Mouse (Mus musculus): Measurements from ENCODE around the gene Fam83e.

The Fam83e gene

DNA sequence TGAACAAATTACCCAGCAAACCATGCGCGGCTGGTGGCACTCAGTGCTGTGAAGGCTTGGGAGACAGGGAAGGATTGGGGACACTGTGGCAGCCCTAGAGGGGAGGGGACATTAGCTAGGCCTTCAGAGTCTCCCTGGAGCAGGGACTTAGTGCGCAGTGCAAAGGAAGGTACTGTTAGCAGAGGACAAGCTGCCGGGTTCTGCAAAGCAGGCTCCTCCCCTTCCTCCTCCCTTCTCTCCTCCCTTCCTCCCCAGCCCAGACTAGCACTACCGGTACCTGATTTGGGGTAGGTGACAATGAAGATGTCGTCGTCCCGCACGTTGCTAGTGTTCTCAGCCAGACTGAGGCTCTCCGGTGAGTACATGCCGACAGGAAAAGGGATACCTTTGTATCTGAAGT lies 20.8 kb downstream of the Fam83e start:
- no peak for DNase-seq (ENCODE audit: low spot score)

- no peak for DNase-seq (ENCODE audit: low spot score)
These were observed 21.3 kb downstream of the Fam83e start for GRCm38 (mm10) chr7:45742338-45742737.

DNA sequence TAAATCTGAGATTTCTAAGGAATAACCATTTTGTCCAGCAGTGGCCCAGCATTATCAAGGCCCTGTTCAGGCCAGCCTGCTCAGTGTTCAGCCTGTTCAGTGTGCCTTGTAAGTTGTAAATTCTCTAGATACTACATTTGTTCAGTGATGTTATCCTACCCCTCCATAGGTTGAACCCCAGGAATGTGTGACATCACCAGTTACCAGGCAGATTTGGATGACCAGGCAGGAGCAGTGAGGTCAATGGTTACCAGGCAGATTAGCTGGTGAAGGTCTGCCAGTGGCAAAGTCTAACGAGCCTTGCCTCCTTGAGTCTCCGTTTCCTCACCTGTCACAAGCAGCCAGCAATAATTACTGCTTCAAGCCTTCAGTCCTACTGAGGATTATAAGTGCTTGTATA lies 23.4 kb downstream of the Fam83e start:
- peak; percentile 81 for DNase-seq (ENCODE audit: low spot score)

GRCm38 (mm10) chr7:45746518-45746917 lies 25.5 kb downstream of the Fam83e start:
- no peak for DNase-seq (ENCODE audit: low spot score)

GRCm38 (mm10) chr7:45747450-45747849 lies 26.4 kb downstream of the Fam83e start:
- DNase-seq (ENCODE audit: low spot score), result no peak

DNA sequence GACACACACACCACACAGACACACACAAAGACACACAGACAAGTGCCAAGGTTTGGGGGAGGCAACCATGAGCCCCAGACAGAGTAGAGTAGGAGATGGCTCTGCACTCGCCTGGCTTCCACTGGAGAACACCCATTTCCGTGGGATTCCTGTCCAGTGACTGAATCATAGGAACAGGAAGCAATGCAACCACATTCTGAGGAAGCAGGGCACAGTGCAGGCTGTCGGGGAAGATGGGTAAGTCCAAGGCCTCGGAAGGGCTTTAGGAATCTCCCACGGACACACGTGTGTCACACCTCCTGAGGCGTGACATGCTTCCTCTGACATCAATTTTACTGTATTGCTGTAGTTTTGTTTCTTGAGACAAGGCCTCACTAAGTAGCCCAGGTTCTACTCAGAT lies 27.1 kb downstream of the Fam83e start:
- DNase-seq (ENCODE audit: low spot score), result no peak

GRCm38 (mm10) chr7:45749401-45749800 lies 28.4 kb downstream of the Fam83e start:
- no peak for DNase-seq (ENCODE audit: low spot score)

DNA sequence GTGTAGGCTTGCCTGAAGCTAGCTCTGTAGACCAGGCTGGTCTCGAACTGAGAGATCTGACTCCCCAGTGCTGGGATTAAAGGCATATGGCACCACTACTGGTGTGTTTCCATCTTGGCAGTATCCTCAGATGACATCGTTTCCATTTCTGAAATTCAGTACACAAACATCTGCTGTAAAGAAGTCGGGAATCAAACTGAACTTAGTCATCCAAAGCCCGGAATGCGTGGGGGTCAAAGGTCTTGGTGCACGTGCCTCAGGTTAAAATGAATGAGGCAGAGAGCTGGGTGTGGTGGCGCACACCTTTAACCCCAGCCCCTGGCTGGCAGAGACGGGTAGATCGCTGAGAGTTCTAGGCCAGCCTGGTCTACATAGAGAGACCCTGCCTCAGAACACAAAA lies 29.1 kb downstream of the Fam83e start:
- DNase-seq (ENCODE audit: low spot score), result no peak

- peak; percentile 52 for DNase-seq (ENCODE audit: low spot score)
These were observed 34.7 kb downstream of the Fam83e start for GRCm38 (mm10) chr7:45755703-45756102.

DNA sequence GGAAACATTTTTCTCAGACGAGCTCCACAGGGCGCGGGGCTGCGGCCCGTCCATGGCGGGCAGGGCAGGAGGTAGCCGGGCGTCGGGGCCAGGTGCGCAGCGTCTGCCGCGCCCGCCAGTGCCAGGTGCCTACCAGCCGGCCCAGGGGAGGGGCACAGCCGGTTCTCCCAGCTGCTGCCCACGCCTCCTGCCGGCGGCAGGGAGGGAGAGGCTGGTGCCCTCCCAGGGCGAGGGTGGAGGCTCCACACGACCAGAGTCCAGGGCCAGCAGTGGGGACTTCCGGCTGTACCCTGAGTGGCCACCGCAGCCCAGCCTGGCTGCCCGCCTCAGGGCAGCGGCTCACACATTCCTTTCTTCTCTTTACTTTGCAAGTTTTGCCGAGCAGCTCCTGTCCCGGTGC lies 38.4 kb downstream of the Fam83e start:
- no peak for DNase-seq (ENCODE audit: low spot score)

- DNase-seq (ENCODE audit: low spot score), result no peak
These were observed 39.1 kb downstream of the Fam83e start for GRCm38 (mm10) chr7:45760151-45760550.

GRCm38 (mm10) chr7:45765995-45766394 lies 45.0 kb downstream of the Fam83e start:
- no peak for DNase-seq (ENCODE audit: low spot score)

- DNase-seq (ENCODE audit: low spot score), result no peak
These were observed 45.8 kb downstream of the Fam83e start for GRCm38 (mm10) chr7:45766764-45767163.

GRCm38 (mm10) chr7:45767500-45767899 lies 46.5 kb downstream of the Fam83e start:
- no peak for DNase-seq (ENCODE audit: low spot score)

- DNase-seq (ENCODE audit: low spot score), result no peak
These were observed 49.5 kb downstream of the Fam83e start for GRCm38 (mm10) chr7:45770427-45771082.

- DNase-seq (ENCODE audit: low spot score), result no peak
These were observed 50.1 kb downstream of the Fam83e start for GRCm38 (mm10) chr7:45771101-45771500.

DNA sequence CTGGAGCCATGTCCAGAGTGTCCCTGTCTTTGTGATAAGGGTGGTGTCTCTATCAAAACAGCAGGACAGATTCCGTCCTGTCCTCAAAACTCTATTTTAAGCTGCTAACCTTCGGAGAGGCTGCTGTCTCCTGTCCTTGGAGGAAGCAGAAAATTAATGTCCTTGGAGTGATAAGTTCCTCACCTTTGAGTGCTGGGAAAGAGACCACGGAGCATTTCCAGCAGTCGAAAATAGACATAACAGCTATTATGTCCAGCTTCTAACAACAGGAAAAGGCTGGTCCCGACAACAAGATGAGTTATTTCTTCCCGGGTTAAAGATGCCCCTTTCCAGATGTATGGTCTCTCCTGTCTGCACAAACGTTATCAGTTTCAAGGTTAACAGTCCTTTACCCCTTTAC lies 54.2 kb downstream of the Fam83e start:
- DNase-seq (ENCODE audit: low spot score), result no peak

Measured in testis, postnatal 14 days (tissue).